Mouse (Mus musculus) retina, embryonic 14.5 days (tissue): Measurements from ENCODE around the gene Tlr8.
"Not testable (repeated sequence)": the region's sequence is repeated elsewhere in the genome, so short reads cannot be mapped to it uniquely, and the experiment has no call there.

ENCODE experiments used
- DNase-seq: peaks from one replicate; pipeline ENCODE4 v3.0.0-alpha.2; 2015; ENCODE audit warnings: low spot score

Gene Tlr8

GRCm38 (mm10) chrX:167264086-167264485 lies at the start of gene Tlr8:
Tlr8 (minus strand) TSS chrX:167264329.
- DNase-seq = no peak

GRCm38 (mm10) chrX:167302061-167302460 lies 37.9 kb upstream of the Tlr8 start:
- not testable (repeated sequence) for DNase-seq

GRCm38 (mm10) chrX:167276953-167277352 lies 12.8 kb upstream of the Tlr8 start:
- DNase-seq = peak; percentile 81

- no peak for DNase-seq
These were observed 12.4 kb upstream of the Tlr8 start for GRCm38 (mm10) chrX:167276551-167276950.

- no peak for DNase-seq
These were observed 599 bp downstream of the Tlr8 start for GRCm38 (mm10) chrX:167263530-167263929.

- no peak for DNase-seq
These were observed 22.4 kb downstream of the Tlr8 start for GRCm38 (mm10) chrX:167241736-167242135.

- no peak for DNase-seq
These were observed 24.7 kb downstream of the Tlr8 start for GRCm38 (mm10) chrX:167239293-167239921.

- peak; percentile 83 for DNase-seq
These were observed 30.9 kb downstream of the Tlr8 start for GRCm38 (mm10) chrX:167233104-167233687.

- DNase-seq = no peak
These were observed 33.0 kb downstream of the Tlr8 start for GRCm38 (mm10) chrX:167231150-167231549.

GRCm38 (mm10) chrX:167229819-167230218 lies 34.3 kb downstream of the Tlr8 start:
- DNase-seq = no peak

- DNase-seq = peak; percentile 68
These were observed 34.9 kb downstream of the Tlr8 start for GRCm38 (mm10) chrX:167229206-167229605.

- no peak for DNase-seq
These were observed 36.4 kb downstream of the Tlr8 start for GRCm38 (mm10) chrX:167227756-167228155.

- DNase-seq = no peak
These were observed 37.0 kb downstream of the Tlr8 start for GRCm38 (mm10) chrX:167227138-167227537.

GRCm38 (mm10) chrX:167226570-167226969 lies 37.6 kb downstream of the Tlr8 start:
- no peak for DNase-seq

- DNase-seq = peak; percentile 36
These were observed 51.4 kb downstream of the Tlr8 start for GRCm38 (mm10) chrX:167212707-167213106.

GRCm38 (mm10) chrX:167211871-167212555 lies 52.1 kb downstream of the Tlr8 start:
- DNase-seq = no peak

GRCm38 (mm10) chrX:167210319-167210728 lies 53.8 kb downstream of the Tlr8 start:
- no peak for DNase-seq

GRCm38 (mm10) chrX:167209828-167210227 lies 54.3 kb downstream of the Tlr8 start:
- DNase-seq = no peak

GRCm38 (mm10) chrX:167208978-167209754 lies 55.0 kb downstream of the Tlr8 start, which contains the start of gene Tmsb4x:
Tmsb4x (minus strand) TSS chrX:167209315.
- peak; percentile 88 for DNase-seq

GRCm38 (mm10) chrX:167208506-167208820 lies 55.7 kb downstream of the Tlr8 start:
- peak; percentile 49 for DNase-seq

GRCm38 (mm10) chrX:167207741-167208505 lies 56.2 kb downstream of the Tlr8 start:
- DNase-seq = no peak
